Mouse (Mus musculus): ENCODE results near the gene Ucn2. TPM values are rescaled to one million over a fixed set of nuclear protein-coding genes. Genes with fewer than 3 reads are reported as not detected.

The Ucn2 gene
- total RNA-seq (2022): under 1 TPM in 2 of 4 experiments, not detected in 2; 0.45 to 0.55 TPM

DNA sequence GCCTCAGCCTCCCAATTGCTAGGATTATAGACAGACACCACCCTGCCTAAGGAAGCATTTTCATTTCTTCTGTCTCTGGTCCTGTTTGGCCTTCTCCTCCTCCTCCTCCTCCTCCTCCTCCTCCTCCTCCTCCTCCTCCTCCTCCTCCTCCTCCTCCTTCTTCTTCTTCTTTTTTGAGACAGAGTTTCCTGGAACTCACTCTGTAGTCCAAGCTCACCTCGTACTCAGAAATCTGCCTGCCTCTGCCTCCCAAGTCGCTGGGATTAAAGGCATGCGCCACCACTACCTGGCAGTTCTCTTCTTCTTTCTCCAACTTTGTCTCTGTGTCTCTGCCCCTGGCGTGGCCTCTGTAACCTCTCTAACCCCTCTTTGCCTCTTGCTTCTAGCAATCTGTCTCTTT is at the start of gene Ucn2:
TSS of gene Ucn2 (plus strand) at position 301 of the 400 bp plus-strand sequence.
- DNase-seq (ENCODE audit: low spot score in 2 of 2): no peak

DNA sequence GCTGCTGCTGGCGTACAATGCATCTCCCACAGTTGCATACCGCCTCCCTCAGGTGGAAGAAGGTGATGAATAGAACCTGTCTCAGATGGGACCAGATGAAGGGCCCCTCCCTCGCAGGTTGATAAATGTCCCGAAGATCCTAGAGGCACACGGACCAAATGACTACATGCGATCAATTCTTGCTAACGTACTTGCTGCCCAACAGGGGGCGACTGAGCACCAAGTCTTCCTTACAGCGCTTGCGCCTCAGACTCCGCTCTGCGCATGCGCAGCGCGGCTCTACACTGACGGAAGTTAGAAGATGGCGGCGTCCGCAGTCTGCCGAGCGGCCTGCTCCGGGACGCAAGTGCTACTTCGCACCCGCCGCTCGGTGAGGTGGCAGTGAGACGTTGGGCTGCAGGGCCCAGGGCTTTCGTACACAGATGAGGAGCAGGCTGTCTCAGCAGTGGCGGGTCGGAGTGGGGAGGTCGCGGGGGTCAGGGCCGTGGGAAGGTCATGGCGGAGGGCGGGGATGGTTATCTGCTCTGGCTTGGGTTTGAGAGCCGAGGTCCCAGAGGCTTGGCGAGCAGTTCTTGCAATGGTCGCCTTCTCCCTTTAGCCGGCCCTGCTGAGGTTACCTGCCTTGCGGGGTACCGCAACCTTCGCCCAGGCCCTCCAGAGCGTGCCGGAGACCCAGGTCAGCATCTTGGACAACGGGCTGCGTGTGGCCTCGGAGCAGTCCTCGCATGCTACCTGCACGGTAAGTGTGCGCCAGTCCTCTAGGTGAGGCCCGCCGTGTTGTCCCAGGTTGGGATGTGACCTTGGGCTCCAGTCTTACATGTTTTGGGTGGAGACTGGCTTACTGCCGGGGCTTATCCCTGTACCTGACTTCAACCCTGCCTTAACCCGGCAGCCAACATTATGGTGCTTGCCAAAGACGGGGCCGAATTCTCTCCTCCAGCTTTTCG is 49.1 kb upstream of the Ucn2 start, which contains the start of gene Uqcrc1:
TSS of gene Uqcrc1 (plus strand) at position 216 of the 947 bp plus-strand sequence.
- peak; percentile 92 to 96 for DNase-seq (ENCODE audit: low spot score in 2 of 2)

- no peak for DNase-seq (ENCODE audit: low spot score in 2 of 2)
These were observed 40.7 kb upstream of the Ucn2 start for GRCm38 (mm10) chr9:108945111-108945510.

- DNase-seq (ENCODE audit: low spot score in 2 of 2): no peak
These were observed 40.2 kb upstream of the Ucn2 start for GRCm38 (mm10) chr9:108945608-108946007.

- no peak for DNase-seq (ENCODE audit: low spot score in 2 of 2)
These were observed 36.4 kb upstream of the Ucn2 start for GRCm38 (mm10) chr9:108949231-108949966.

GRCm38 (mm10) chr9:108949967-108950728 is 35.7 kb upstream of the Ucn2 start:
- DNase-seq (ENCODE audit: low spot score in 2 of 2): no peak

DNA sequence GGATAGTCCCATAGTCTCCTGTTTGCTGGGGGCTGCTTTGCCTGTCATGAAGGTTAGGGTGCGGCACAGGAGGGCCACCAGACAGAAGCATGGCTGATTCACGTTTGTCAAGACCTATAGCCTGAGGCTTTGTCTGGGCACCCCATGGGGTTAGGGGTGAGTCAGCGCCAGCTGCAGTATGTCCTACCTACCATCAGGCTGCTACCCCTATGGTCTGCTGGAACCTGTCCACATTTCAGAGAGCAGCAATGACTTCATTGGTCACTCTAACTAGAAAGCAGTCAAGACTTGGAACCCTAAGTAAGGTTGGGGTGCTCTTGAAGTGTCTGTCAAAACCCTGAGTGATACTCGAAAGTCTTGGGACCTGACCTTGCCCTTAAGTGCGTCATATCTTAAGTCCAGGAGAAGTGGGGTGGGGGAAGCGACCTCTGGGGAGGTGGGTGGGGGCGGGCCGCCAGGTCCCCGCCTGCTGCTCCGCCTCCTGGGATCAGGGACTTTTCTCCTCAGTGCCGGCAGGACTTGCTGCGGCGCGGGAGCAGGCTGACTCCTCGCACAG is 32.7 kb upstream of the Ucn2 start, which contains the start of gene Col7a1:
TSS of gene Col7a1 (plus strand) at position 506 of the 556 bp plus-strand sequence.
- no peak for DNase-seq (ENCODE audit: low spot score in 2 of 2)

- no peak for DNase-seq (ENCODE audit: low spot score in 2 of 2)
These were observed 30.6 kb upstream of the Ucn2 start for GRCm38 (mm10) chr9:108955241-108955640.

DNA sequence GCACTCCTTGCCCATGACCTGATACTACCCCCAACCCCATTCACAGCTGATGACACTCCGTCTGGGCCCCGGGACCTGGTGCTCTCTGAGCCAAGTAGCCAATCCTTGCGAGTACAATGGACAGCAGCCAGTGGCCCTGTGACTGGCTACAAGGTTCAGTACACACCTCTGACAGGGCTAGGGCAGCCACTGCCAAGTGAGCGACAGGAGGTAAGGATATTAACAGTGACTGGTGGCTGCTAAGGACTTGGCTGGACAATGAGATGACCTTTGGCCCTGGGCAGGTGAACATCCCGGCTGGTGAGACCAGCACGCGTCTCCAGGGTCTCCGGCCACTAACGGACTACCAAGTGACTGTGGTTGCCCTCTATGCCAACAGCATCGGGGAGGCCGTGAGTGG is 30.0 kb upstream of the Ucn2 start:
- DNase-seq (ENCODE audit: low spot score in 2 of 2): no peak

DNA sequence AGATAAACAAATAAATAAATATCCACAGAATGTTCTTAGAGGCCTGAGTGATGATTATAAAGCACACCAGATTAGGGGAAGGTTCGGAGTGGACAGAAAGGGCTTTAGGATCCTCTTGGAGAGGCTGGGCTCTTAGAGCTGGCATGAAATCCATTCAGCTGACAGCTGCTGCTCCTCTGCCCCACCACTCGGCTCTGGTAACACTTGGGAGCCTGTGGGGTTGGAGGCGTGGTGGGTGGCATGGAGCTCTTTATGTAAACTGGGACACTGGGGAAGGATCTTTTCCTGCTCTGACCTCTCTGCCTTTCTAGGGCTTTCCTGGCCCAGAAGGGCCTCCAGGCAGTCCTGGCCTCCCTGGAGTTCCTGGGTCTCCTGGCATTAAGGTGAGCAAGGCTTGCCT is 22.2 kb upstream of the Ucn2 start:
- no peak for DNase-seq (ENCODE audit: low spot score in 2 of 2)

- no peak for DNase-seq (ENCODE audit: low spot score in 2 of 2)
These were observed 21.5 kb upstream of the Ucn2 start for GRCm38 (mm10) chr9:108964338-108964737.

GRCm38 (mm10) chr9:108970623-108971022 is 15.2 kb upstream of the Ucn2 start:
- no peak for DNase-seq (ENCODE audit: low spot score in 2 of 2)

- DNase-seq (ENCODE audit: low spot score in 2 of 2): no peak
These were observed 9.3 kb upstream of the Ucn2 start for GRCm38 (mm10) chr9:108976483-108976882.

DNA sequence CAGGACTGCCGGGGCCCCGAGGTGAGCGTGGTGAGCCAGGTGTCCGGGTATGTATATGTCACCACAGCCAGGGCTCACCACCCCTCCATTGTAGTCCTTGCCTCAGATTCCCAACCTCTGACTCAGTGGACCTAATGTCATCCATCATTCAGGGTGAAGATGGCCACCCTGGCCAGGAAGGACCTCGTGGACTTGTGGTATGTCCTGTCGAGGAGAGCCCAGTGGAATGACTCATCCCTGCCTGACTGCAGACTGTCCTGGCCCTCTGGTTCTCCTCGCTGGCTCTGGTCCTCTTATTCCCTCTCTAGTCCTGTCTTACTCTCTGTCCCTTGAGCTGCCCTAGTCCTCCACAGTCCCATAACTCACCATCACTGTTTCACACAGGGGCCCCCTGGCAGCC is 7.8 kb upstream of the Ucn2 start:
- no peak for DNase-seq (ENCODE audit: low spot score in 2 of 2)

- no peak for DNase-seq (ENCODE audit: low spot score in 2 of 2)
These were observed 3.3 kb upstream of the Ucn2 start for GRCm38 (mm10) chr9:108982498-108982897.

DNA sequence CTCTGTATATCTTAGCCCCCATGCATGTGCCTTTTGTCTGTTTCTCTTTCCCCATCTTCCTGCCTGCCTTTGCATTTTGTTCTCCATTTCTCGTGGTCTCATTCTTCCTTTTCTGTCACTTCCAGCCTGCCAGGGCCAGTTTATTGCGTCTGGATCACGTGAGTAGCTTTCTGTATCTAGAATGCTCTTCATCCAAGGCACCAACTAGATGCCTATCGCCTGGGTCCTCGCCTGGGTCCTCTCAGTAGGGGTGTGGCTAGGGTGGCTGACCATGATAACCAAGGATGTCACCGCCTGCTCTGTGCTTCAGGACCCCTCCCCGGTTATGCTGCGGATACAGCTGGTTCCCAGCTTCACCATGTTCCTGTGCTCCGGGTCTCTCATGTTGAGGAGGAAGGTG is 2.6 kb upstream of the Ucn2 start:
- no peak for DNase-seq (ENCODE audit: low spot score in 2 of 2)

DNA sequence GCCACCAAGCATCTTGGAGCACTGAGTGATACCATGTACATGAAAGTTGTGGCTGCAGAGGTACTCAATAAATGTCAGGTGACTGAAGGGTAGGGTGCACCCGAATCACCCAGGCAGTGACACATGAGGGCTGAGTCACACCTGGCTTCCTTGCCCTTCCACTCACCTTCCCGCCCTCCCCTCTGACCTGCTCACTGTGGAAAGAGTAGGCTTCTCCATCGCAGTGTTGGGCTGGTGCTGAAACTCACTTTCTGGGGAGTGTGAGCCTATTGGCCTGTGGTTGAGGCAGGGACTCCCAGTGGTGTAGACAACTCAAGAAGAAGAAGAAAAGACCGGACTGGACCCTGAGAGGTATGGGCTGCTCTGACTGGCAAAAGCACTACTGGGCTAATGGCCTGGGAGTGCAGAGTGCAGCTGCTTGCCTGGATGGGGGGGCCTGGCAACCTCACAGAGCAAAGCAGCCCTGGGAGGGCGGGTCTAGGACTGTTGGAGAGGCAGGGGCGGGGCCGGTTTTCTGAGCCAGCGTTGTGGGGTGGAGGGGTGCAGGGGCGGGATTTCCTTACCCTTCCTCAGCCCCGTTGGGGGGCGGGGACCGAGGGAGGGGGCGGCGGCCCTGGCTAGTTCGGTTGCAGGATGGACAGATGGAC is 2.0 kb downstream of the Ucn2 start:
- no peak for DNase-seq (ENCODE audit: low spot score in 2 of 2)

DNA sequence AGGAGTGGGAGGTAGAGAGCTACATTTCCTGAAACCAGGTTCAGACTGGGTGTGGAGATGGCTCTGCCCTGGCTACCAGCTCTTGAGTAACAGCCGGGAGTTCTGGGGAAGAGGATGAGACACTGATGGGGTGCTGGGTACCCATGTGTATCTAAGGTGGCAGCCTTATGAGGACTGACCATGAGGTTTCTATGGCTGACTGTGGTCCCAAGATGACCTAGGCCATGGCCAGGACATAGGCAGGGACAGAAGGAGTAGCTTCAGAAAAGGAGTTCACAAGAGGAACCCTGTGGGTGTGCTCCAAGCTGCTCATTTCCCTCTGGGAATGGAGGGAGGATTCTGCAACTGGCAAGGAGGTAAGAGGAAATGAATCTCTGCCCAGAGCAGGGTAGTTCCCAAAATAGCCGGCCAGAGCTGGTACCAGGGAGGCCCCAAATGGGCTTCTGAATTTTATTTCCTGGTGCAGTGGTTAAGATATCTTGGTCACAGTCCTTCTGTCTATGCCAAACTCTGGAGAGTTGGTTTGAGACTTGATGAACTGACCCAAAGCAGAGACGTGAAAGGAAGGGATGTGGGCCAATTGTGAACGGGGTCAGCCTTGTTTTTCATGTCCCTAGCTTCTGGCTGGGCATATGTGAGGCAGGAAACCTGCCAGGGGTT is 4.1 kb downstream of the Ucn2 start:
- DNase-seq (ENCODE audit: low spot score in 2 of 2): no peak

GRCm38 (mm10) chr9:108990462-108990820 is 4.6 kb downstream of the Ucn2 start:
- no peak for DNase-seq (ENCODE audit: low spot score in 2 of 2)

DNA sequence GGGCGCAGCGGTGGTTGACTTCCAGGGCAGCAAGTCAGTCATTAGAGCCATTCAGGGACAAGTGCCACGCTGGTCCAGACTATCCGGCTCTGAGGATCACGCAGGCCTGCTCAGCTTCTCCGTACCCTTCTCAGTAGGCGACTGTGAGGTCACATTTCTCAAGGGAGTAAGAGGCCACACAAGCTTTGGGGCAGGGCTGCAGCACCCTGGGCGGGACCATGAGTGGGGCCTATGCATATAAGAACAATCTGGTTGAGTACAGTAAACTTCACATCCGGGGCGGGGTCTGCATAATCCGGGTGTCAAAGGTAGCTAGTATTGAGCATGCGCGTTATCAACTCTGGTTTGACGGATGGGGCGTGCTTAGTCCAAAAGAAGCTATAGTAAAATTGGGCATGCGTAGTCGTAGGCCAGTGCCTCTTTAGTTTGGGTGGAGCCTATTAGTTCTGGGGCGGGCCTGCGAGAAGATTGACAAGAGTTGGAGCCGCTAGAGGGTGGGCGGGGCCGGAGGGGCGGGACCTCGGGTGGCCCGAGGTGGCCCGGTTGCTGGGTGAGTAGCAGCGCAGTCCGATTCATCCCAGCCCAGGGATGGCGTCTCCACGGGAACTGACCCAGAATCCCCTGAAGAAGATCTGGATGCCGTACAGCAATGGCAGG is 5.7 kb downstream of the Ucn2 start, which contains the start of gene Pfkfb4:
TSS of gene Pfkfb4 (plus strand) at position 351 of the 657 bp plus-strand sequence.
- DNase-seq (ENCODE audit: low spot score in 2 of 2): peak; percentile 94 to 97
